Mouse (Mus musculus) lung, embryonic 14.5 days (tissue): ENCODE results near the gene Efcab12. TPM values are rescaled to one million over a fixed set of nuclear protein-coding genes. Genes with fewer than 3 reads are reported as not detected.

Experiments
- ATAC-seq: fragments of 200-750 bp; cut with Nextera tagmentation; 2 replicates; pipeline ENCODE4 v1.8.0; 2017; ENCODE audit warnings: mild to moderate bottlenecking, moderate TSS enrichment, moderate library complexity; ENCODE audit not compliant: insufficient read depth
- DNase-seq: peaks from one replicate; pipeline ENCODE4 v3.0.0-alpha.2; 2015
- H3K27ac ChIP-seq: fragments of 300-500 bp; sonication (generic); 2 replicates; pipeline ENCODE4 v1.5.1; 2014; ENCODE audit warnings: low read depth, mild to moderate bottlenecking, moderate library complexity
- H3K27me3 ChIP-seq: fragments of 300-500 bp; sonication (generic); 2 replicates; pipeline ENCODE4 v1.6.1; 2014; ENCODE audit warnings: low read length, control low read depth; ENCODE audit not compliant: insufficient read depth
- H3K36me3 ChIP-seq: fragments of 300-500 bp; sonication (generic); 2 replicates; pipeline ENCODE4 v1.6.1; 2014; ENCODE audit warnings: control low read depth; ENCODE audit not compliant: insufficient read depth
- H3K4me1 ChIP-seq: fragments of 300-500 bp; sonication (generic); 2 replicates; pipeline ENCODE4 v1.6.1; 2014; ENCODE audit warnings: antibody characterized with exemption, control low read depth; ENCODE audit not compliant: insufficient read depth
- H3K4me2 ChIP-seq: fragments of 300-500 bp; sonication (generic); 2 replicates; pipeline ENCODE4 v1.6.1; 2014; ENCODE audit warnings: mild to moderate bottlenecking
- H3K4me3 ChIP-seq: fragments of 300-500 bp; sonication (generic); 2 replicates; pipeline ENCODE4 v1.5.1; 2014; ENCODE audit warnings: low read depth, low read length
- H3K9ac ChIP-seq: fragments of 300-500 bp; sonication (generic); 2 replicates; pipeline ENCODE4 v1.6.1; 2014
- H3K9me3 ChIP-seq: fragments of 300-500 bp; sonication (generic); 2 replicates; pipeline ENCODE4 v1.6.1; 2016; ENCODE audit warnings: low read depth, low read length, control low read depth
- CTCF ChIP-seq: IDR thresholded peaks from 2 replicates; pipeline ENCODE4 v1.5.1; 2016; ENCODE audit warnings: antibody characterized with exemption, low read depth
- WGBS: fragments of 180-500 bp; shearing (Covaris S2); extraction: QIAGEN DNeasy Blood & Tissue Kit; methylation state at CpG from one replicate; pipeline ENCODE4 v1.1.7; 2014; 5-methylcytosine and 5-hydroxymethylcytosine counted together
- polyA plus RNA-seq: library from polyadenylated mRNA; unstranded; fragments of >200 nt; fragmentation: Nextera tagmentation; extraction: Ambion mirVana; gene quantifications from 2 replicates; pipeline ENCODE4 v1.2.1, GENCODE M21; 2014

Gene Efcab12
- polyA plus RNA-seq, 1 experiment from 2014 or later, result 0.87 TPM

GRCm38 (mm10) chr6:115804432-115805192 is 33.6 kb downstream of the Efcab12 start:
- WGBS, result 58% methylated on average over 10 of the region's 10 CpGs
- peaks cover 78% of the 10 kb centered on the region for H3K36me3 ChIP-seq
- H3K27me3 ChIP-seq, result no peaks in the 10 kb centered on the region
- H3K4me3 ChIP-seq, result no peak overlapping the region
- ATAC-seq (no peak), DNase-seq (no peak)
- H3K9ac ChIP-seq, result no peak overlapping the region
- H3K4me2 ChIP-seq, result no peak overlapping the region
- no peaks in the 10 kb centered on the region for H3K9me3 ChIP-seq
- no peak overlapping the region for H3K27ac ChIP-seq
- TF ChIP-seq CTCF, result no peak
- peaks cover 5% of the 10 kb centered on the region; the same call in 1 of the 2 replicates for H3K4me1 ChIP-seq

- DNase-seq, result peak; percentile 92
- TF ChIP-seq CTCF, result peak; percentile 80
- no peak overlapping the region for H3K9ac ChIP-seq
- no peak overlapping the region for H3K4me2 ChIP-seq
- H3K27me3 ChIP-seq, result no peaks in the 10 kb centered on the region
- H3K4me3 ChIP-seq, result no peak overlapping the region
- H3K27ac ChIP-seq, result no peak overlapping the region
- 43% methylated on average over 16 of the region's 16 CpGs for WGBS
- H3K9me3 ChIP-seq, result no peaks in the 10 kb centered on the region
- peaks cover 5% of the 10 kb centered on the region; the same call in 1 of the 2 replicates for H3K4me1 ChIP-seq
- peaks cover 87% of the 10 kb centered on the region for H3K36me3 ChIP-seq
- peak; percentile 65 for ATAC-seq
Observed at GRCm38 (mm10) chr6:115803541-115804382, 34.5 kb downstream of the Efcab12 start.

- Histone ChIP-seq H3K9ac (no peak overlapping the region), H3K27me3 (no peaks in the 10 kb centered on the region), H3K27ac (no peak overlapping the region), H3K4me2 (no peak overlapping the region), H3K9me3 (no peaks in the 10 kb centered on the region), H3K4me1 (peaks cover 4% of the 10 kb centered on the region; the same call in 1 of the 2 replicates), H3K4me3 (no peak overlapping the region), H3K36me3 (peaks cover 97% of the 10 kb centered on the region)
- DNase-seq (no peak), ATAC-seq (no peak)
- TF ChIP-seq CTCF, result no peak
- WGBS, result 86% methylated on average over 3 of the region's 3 CpGs
Observed at GRCm38 (mm10) chr6:115801811-115802210, 36.4 kb downstream of the Efcab12 start.

GRCm38 (mm10) chr6:115792691-115793215 is 45.5 kb downstream of the Efcab12 start:
- Histone ChIP-seq H3K9ac (no peak overlapping the region), H3K9me3 (no peaks in the 10 kb centered on the region), H3K4me1 (no peaks in the 10 kb centered on the region), H3K27me3 (no peaks in the 10 kb centered on the region), H3K4me3 (no peak overlapping the region), H3K27ac (no peak overlapping the region), H3K36me3 (peaks cover 97% of the 10 kb centered on the region), H3K4me2 (no peak overlapping the region)
- 85% methylated on average over 21 of the region's 21 CpGs for WGBS
- ATAC-seq, result peak; percentile 38
- no peak for DNase-seq
- TF ChIP-seq CTCF, result no peak

- Histone ChIP-seq H3K4me1 (no peaks in the 10 kb centered on the region), H3K27ac (no peak overlapping the region), H3K9me3 (no peaks in the 10 kb centered on the region), H3K4me3 (no peak overlapping the region), H3K36me3 (peaks cover 97% of the 10 kb centered on the region), H3K27me3 (no peaks in the 10 kb centered on the region), H3K9ac (no peak overlapping the region), H3K4me2 (no peak overlapping the region)
- no peak for TF ChIP-seq CTCF
- peak; percentile 39; the same call in 1 of the 2 replicates for ATAC-seq
- WGBS, result 68% methylated on average over 34 of the region's 34 CpGs
- DNase-seq, result peak; percentile 59
Observed at GRCm38 (mm10) chr6:115791842-115792686, 46.1 kb downstream of the Efcab12 start.

- H3K27me3 ChIP-seq, result no peaks in the 10 kb centered on the region
- H3K27ac ChIP-seq, result no peak overlapping the region
- no peak overlapping the region for H3K4me3 ChIP-seq
- no peak for TF ChIP-seq CTCF
- 77% methylated on average over 10 of the region's 10 CpGs for WGBS
- ATAC-seq (no peak), DNase-seq (no peak)
- H3K9ac ChIP-seq, result no peak overlapping the region
- peaks cover 97% of the 10 kb centered on the region for H3K36me3 ChIP-seq
- H3K9me3 ChIP-seq, result no peaks in the 10 kb centered on the region
- no peak overlapping the region for H3K4me2 ChIP-seq
- no peaks in the 10 kb centered on the region for H3K4me1 ChIP-seq
Observed at GRCm38 (mm10) chr6:115791016-115791415, 47.2 kb downstream of the Efcab12 start.
